Mouse (Mus musculus) liver, embryonic 11.5 days (tissue): ENCODE data around the gene Gm17606. TPM values are rescaled to one million over a fixed set of nuclear protein-coding genes. Genes with fewer than 3 reads are reported as not detected.

Source experiments
- microRNA counts: library from miRNA; unstranded; fragments of <30 nt; microRNA quantifications from one replicate; lab custom pipeline; 2015
- microRNA-seq: library from miRNA; unstranded; fragments of <30 nt; microRNA quantifications from one replicate; pipeline ENCODE4, GENCODE M21; 2017; ENCODE audit warnings: borderline number of aligned reads
- polyA plus RNA-seq: library from polyadenylated mRNA; unstranded; fragments of >200 nt; fragmentation: Nextera tagmentation; extraction: Ambion mirVana; gene quantifications from 2 replicates; pipeline ENCODE4 v1.2.1, GENCODE M21; 2014

The Gm17606 gene
- polyA plus RNA-seq, 1 experiment from 2014 or later = not detected

MicroRNA genes within 50 kb of the gene (microRNA counts, 519-probe panel; counts per million panel counts)
- not detected for microRNA mmu-miR-686 (lab: Ali Mortazavi, UCI)

Small RNA genes within 50 kb of the gene (microRNA-seq; reads per million reads assigned to microRNA genes)
- gene Mir686 (not detected), gene Mir6948 (1.4 reads per million)

Other genes starting within 250 kb of the Gm17606 start
- 8.3 and 10.0 TPM in 2 replicates for gene Slc7a7, start 223.2 kb upstream of the Gm17606 start, polyA plus RNA-seq
- gene Mrpl52, start 214.0 kb upstream of the Gm17606 start, polyA plus RNA-seq = 309 and 329 TPM in 2 replicates
- 56.6 and 57.6 TPM in 2 replicates for gene Mmp14, start 209.3 kb upstream of the Gm17606 start, polyA plus RNA-seq
- gene Lrp10, start 176.8 kb upstream of the Gm17606 start, polyA plus RNA-seq = 38.6 and 41.3 TPM in 2 replicates
- gene Rem2, start 164.9 kb upstream of the Gm17606 start, polyA plus RNA-seq = 0.29 and 0.78 TPM in 2 replicates
- 98.0 and 108 TPM in 2 replicates for gene Prmt5, start 123.4 kb upstream of the Gm17606 start, polyA plus RNA-seq
- gene Haus4, start 86.3 kb upstream of the Gm17606 start, polyA plus RNA-seq = 71.6 and 76.4 TPM in 2 replicates
- 15.0 and 17.8 TPM in 2 replicates for gene Ajuba, start 63.4 kb upstream of the Gm17606 start, polyA plus RNA-seq
- gene 4931414P19Rik, start 35.0 kb upstream of the Gm17606 start, polyA plus RNA-seq = 5.6 and 5.8 TPM in 2 replicates
- gene Psmb5, start 22.9 kb upstream of the Gm17606 start, polyA plus RNA-seq = 411 and 417 TPM in 2 replicates
- not detected in 2 replicates for gene Psmb11, start 19.5 kb upstream of the Gm17606 start, polyA plus RNA-seq
- 1.7 and 1.9 TPM in 2 replicates for gene Cdh24, start 412 bp downstream of the Gm17606 start, polyA plus RNA-seq
- gene 1700123O20Rik, start 45.3 kb downstream of the Gm17606 start, polyA plus RNA-seq = 76.1 and 81.1 TPM in 2 replicates
- gene Acin1, start 46.0 kb downstream of the Gm17606 start, polyA plus RNA-seq = 98.8 and 109 TPM in 2 replicates
- gene Gm29776, start 57.9 kb downstream of the Gm17606 start, polyA plus RNA-seq = 0.07 TPM in 1 of 2 replicates, not detected in the other
- 2.0 and 3.1 TPM in 2 replicates for gene Cebpe, start 71.2 kb downstream of the Gm17606 start, polyA plus RNA-seq
- gene Slc7a8, start 141.0 kb downstream of the Gm17606 start, polyA plus RNA-seq = 6.8 and 7.1 TPM in 2 replicates
- gene Rnf212b, start 173.2 kb downstream of the Gm17606 start, polyA plus RNA-seq = not detected in 2 replicates
- gene Homez, start 230.0 kb downstream of the Gm17606 start, polyA plus RNA-seq = 5.2 and 5.5 TPM in 2 replicates
- 1.1 and 2.1 TPM in 2 replicates for gene Ppp1r3e, start 236.6 kb downstream of the Gm17606 start, polyA plus RNA-seq
- 2.0 and 2.1 TPM in 2 replicates for gene Bcl2l2, start 242.4 kb downstream of the Gm17606 start, polyA plus RNA-seq
- gene Gm20521, start 242.5 kb downstream of the Gm17606 start, polyA plus RNA-seq = 0.27 TPM in 1 of 2 replicates, not detected in the other